In the genomic region with DNA sequence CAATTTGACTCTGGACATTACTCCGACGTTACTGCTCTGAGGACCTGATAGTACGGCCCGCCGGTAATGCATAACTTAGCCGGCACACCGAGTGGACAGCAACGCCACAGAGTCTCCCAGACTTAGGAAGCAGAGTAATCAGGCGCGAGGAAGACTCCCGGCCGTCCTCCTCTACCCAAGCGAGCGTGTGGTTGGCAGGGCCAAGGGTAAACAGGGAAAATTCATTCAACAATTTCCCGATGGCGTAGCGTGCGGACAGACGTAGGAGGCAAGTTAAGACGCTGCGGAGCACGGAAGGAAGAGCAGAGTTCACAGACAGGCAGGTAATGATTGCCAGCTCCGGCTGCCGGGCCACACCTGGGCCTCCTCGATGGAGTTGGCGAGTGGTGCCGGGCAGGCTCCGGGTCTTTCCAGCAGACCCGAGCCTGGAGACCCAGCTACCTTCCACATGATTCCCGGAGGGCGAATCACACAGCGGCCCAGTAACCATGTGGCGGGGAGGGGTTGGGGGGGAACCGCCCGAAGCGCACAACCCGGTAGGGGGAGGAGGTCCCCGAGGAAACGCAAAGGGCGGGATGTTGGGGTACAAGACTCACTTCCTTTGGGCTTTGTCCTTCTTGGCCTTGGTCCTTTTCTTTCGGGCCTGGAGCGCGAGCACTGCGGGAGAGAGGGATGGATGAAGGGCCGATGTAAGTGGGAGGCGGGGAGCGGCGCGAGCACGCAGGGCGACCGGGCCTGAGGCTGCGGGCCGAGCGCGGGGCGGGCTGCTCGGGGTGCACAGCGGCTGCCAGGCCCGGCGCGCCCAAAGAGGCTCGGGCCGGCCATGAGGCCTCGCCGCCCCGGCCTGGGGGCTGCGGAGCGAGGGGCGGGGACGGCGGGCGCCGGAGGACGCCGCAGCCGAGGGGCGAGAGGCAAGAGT, we compare ENCODE assay signal across 8 mouse cellular contexts. TPM values are rescaled to one million over a fixed set of nuclear protein-coding genes. Genes with fewer than 3 reads are reported as not detected.
A peak's percentile ranks its signal among the peaks of the same experiment; 100 is the strongest.
DNase-seq lines count a peak whose midpoint lies in the region; ATAC-seq and TF ChIP-seq lines count a peak whose summit lies in the region.

No protein-coding gene starts in this region.

- H3K36me3 ChIP-seq in ES-Bruce4 (ENCODE audit: control insufficient read depth, insufficient read depth, low read length, poor library complexity, severe bottlenecking): peaks cover 13% of the 10 kb centered on the region
- H3K36me3 ChIP-seq in forebrain, embryonic 15.5 days: 0 out of 2 replicates have a peak, but pooled peaks cover 10% of the 10 kb centered on the region
- H3K36me3 ChIP-seq in lung, postnatal 0 days (ENCODE audit: insufficient read depth, low read length): no peaks in the 10 kb centered on the region

- peak overlapping the region; percentile 94 for H3K9ac ChIP-seq in ES-Bruce4 (ENCODE audit: low read depth, poor library complexity, severe bottlenecking)
- H3K9ac ChIP-seq in forebrain, embryonic 15.5 days (replicated peaks): peak overlapping the region; percentile 87
- peak overlapping the region; percentile 61 for H3K9ac ChIP-seq in lung, postnatal 0 days (replicated peaks; ENCODE audit: low read depth)

- under 1% methylated on average over 70 of the region's 78 CpGs for WGBS in forebrain, embryonic 15.5 days
- WGBS in lung, postnatal 0 days: under 1% methylated on average over 61 of the region's 78 CpGs

- H3K4me2 ChIP-seq in forebrain, embryonic 15.5 days (replicated peaks): peak overlapping the region; percentile 85
- peak overlapping the region; percentile 72 for H3K4me2 ChIP-seq in lung, postnatal 0 days (replicated peaks; ENCODE audit: low read depth, low read length)

- DNase-seq in brain, embryonic 14.5 days (ENCODE audit: low read depth): peak; percentile 83
- peak; percentile 63 for DNase-seq in heart, postnatal 4 days
- peak; percentile 63 to 69 for DNase-seq in layer of hippocampus, adult 2 months (ENCODE audit: low spot score in 2 of 2)
- DNase-seq in lung, postnatal 0 days (ENCODE audit: low spot score): peak; percentile 61
- peak; percentile 29 for DNase-seq in ovary, postnatal 14 days (ENCODE audit: low spot score)
- DNase-seq in thymus, postnatal 25 days: peak; percentile 63

- H3K9me3 ChIP-seq in ES-Bruce4 (replicated peaks; ENCODE audit: control insufficient read depth, insufficient read depth, low read length, poor library complexity, severe bottlenecking): no peaks in the 10 kb centered on the region
- no peaks in the 10 kb centered on the region for H3K9me3 ChIP-seq in forebrain, embryonic 15.5 days
- H3K9me3 ChIP-seq in lung, postnatal 0 days (ENCODE audit: low read length): no peaks in the 10 kb centered on the region

- peak overlapping the region; percentile 90 for H3K4me3 ChIP-seq in ES-Bruce4 (ENCODE audit: low read depth, low read length)
- peak overlapping the region; percentile 82 for H3K4me3 ChIP-seq in forebrain, embryonic 15.5 days
- H3K4me3 ChIP-seq in layer of hippocampus, adult 2 months: peak overlapping the region; percentile 74
- peak overlapping the region; percentile 83 for H3K4me3 ChIP-seq in lung, postnatal 0 days (ENCODE audit: low read depth, low read length)

- TF ChIP-seq CTCF in ES-Bruce4 (IDR thresholded peaks at IDR 0.05; ENCODE audit: low read depth, low read length): no peak
- TF ChIP-seq CTCF in brain, embryonic 14.5 days (IDR thresholded peaks at IDR 0.05; ENCODE audit: borderline replicate concordance, extremely low read depth, insufficient read depth, insufficient read length): no peak
- no peak for TF ChIP-seq CTCF in layer of hippocampus, adult 2 months (conservative IDR thresholded peaks at IDR 0.05)
- TF ChIP-seq CTCF in lung, postnatal 0 days (IDR thresholded peaks at IDR 0.05): no peak

- no peaks in the 10 kb centered on the region for H3K27me3 ChIP-seq in ES-Bruce4 (ENCODE audit: control insufficient read depth, insufficient read depth, low read length, poor library complexity, severe bottlenecking)
- H3K27me3 ChIP-seq in forebrain, embryonic 15.5 days: no peaks in the 10 kb centered on the region
- H3K27me3 ChIP-seq in lung, postnatal 0 days (replicated peaks; ENCODE audit: insufficient read depth, low read length): no peaks in the 10 kb centered on the region

- no peaks in the 10 kb centered on the region for H3K4me1 ChIP-seq in ES-Bruce4 (ENCODE audit: control insufficient read depth, insufficient read depth, low read length)
- H3K4me1 ChIP-seq in forebrain, embryonic 15.5 days: peaks cover 40% of the 10 kb centered on the region
- peaks cover 11% of the 10 kb centered on the region; the same call in 1 of the 2 replicates for H3K4me1 ChIP-seq in lung, postnatal 0 days (ENCODE audit: insufficient read depth, low read depth, low read length)

- no peak for TF ChIP-seq EP300 in ES-Bruce4 (IDR thresholded peaks at IDR 0.05; ENCODE audit: insufficient read depth, low read depth, low read length)
- no peak for TF ChIP-seq EP300 in lung, postnatal 0 days (IDR thresholded peaks at IDR 0.05)

- H3K27ac ChIP-seq in ES-Bruce4 (ENCODE audit: insufficient read depth, low read length): peak overlapping the region; percentile 54
- peak overlapping the region; percentile 90 for H3K27ac ChIP-seq in forebrain, embryonic 15.5 days (replicated peaks)
- peak overlapping the region; percentile 95 for H3K27ac ChIP-seq in layer of hippocampus, adult 2 months
- H3K27ac ChIP-seq in lung, postnatal 0 days (ENCODE audit: low read length): peak overlapping the region; percentile 68

- no peak for TF ChIP-seq POLR2A in ES-Bruce4 (IDR thresholded peaks at IDR 0.05; ENCODE audit: insufficient read depth, low read length)
- no peak for TF ChIP-seq POLR2A in brain, embryonic 14.5 days (IDR thresholded peaks at IDR 0.05; ENCODE audit: borderline replicate concordance, extremely low read depth, insufficient read depth, insufficient read length, poor library complexity, severe bottlenecking)

- ATAC-seq in forebrain, embryonic 15.5 days (replicated peaks): peak; percentile 78
- peak; percentile 75 for ATAC-seq in lung, postnatal 0 days

RNA-seq across cellular contexts. Expression of gene Srpk1, which starts 0.9 kb away (rescaled TPM):
- 244 and 277 TPM in 2 replicates for polyA plus RNA-seq in ES-Bruce4 (2011; ENCODE audit: insufficient read depth, insufficient read length, low read depth, missing spikeins)
- polyA plus RNA-seq in brain, embryonic 14.5 days (2012; rRNA removed): 61.8 and 75.6 TPM in 2 replicates
- polyA plus RNA-seq in forebrain, embryonic 15.5 days (2015; fragmentation: Nextera tagmentation; extraction: Ambion mirVana): 103 and 112 TPM in 2 replicates
- 10 to 100 TPM; 54.3 to 55.2 TPM for total RNA-seq in heart, postnatal 4 days (2021)
- total RNA-seq in layer of hippocampus, adult 2 months (2021): 10 to 100 TPM; 79.5 to 87.7 TPM
- polyA plus RNA-seq in lung, postnatal 0 days (2015; fragmentation: Nextera tagmentation; extraction: Ambion mirVana): 37.1 and 41.9 TPM in 2 replicates

RNA-seq across cellular contexts. Expression of gene Lhfpl5, which starts 46.2 kb away (rescaled TPM):
- not detected in 2 replicates for polyA plus RNA-seq in ES-Bruce4 (2011; ENCODE audit: insufficient read depth, insufficient read length, low read depth, missing spikeins)
- 5.9 and 6.4 TPM in 2 replicates for polyA plus RNA-seq in brain, embryonic 14.5 days (2012; rRNA removed)
- polyA plus RNA-seq in forebrain, embryonic 15.5 days (2015; fragmentation: Nextera tagmentation; extraction: Ambion mirVana): 5.3 and 6.2 TPM in 2 replicates
- not detected for total RNA-seq in heart, postnatal 4 days (2021)
- total RNA-seq in layer of hippocampus, adult 2 months (2021): 1 to 10 TPM; 3.7 to 5.4 TPM
- polyA plus RNA-seq in lung, postnatal 0 days (2015; fragmentation: Nextera tagmentation; extraction: Ambion mirVana): 0.07 and 0.25 TPM in 2 replicates

Comparison
In these comparisons a context has a peak if more than half of its experiments do, and no peak if none do; other contexts are left out.
1. Peak in every context shown above with its lines: DNase-seq, ATAC-seq, H3K4me3 ChIP-seq and H3K27ac ChIP-seq.
2. DNase-seq: peak in every context shown above with its lines; median percentile 83 in brain, embryonic 14.5 days; 66 in layer of hippocampus, adult 2 months; 63 in heart, postnatal 4 days; 63 in thymus, postnatal 25 days; 61 in lung, postnatal 0 days; 29 in ovary, postnatal 14 days.